Mouse (Mus musculus): ENCODE measurements around the gene Tenm4. TPM values are rescaled to one million over a fixed set of nuclear protein-coding genes. Genes with fewer than 3 reads are reported as not detected.

Tenm4 gene
- total and polyA plus RNA-seq, 3 experiments = 9.2 to 15.2 TPM; not detected in 1

DNA sequence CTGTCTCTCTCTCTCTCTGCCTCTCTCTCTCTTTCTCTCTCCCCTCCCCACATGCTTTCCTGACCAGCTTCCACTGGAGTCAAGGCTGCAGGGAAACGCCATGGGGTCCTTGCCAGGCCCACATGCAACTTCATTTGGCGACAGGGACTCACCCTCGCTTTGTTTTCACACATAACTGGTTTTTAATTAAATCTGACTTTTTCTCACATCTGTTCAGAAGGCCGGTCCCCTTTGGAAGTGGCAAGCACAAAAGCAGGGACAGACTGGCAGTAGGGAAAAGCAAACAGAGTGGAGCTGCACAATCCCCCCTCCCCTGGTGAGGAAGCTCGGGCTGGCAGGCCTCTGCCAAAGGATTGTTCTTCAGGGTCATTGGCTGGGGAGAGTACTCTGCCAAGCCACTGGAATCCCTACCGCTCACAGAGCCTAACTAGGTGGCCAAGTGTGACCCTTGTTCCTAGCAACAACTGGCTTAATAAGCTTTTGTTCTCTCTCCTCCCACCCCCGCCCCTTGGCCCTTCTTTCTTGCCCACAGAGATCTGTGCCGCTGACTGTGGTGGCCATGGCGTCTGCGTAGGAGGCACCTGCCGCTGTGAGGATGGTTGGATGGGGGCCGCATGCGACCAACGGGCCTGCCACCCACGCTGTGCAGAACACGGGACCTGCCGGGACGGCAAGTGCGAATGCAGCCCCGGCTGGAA lies 625.9 kb downstream of the Tenm4 start (continued):
- TF ChIP-seq BHLHE40 (IDR thresholded peaks at IDR 0.05; ENCODE audit: borderline replicate concordance, low read depth, low read length) = no peak

DNA sequence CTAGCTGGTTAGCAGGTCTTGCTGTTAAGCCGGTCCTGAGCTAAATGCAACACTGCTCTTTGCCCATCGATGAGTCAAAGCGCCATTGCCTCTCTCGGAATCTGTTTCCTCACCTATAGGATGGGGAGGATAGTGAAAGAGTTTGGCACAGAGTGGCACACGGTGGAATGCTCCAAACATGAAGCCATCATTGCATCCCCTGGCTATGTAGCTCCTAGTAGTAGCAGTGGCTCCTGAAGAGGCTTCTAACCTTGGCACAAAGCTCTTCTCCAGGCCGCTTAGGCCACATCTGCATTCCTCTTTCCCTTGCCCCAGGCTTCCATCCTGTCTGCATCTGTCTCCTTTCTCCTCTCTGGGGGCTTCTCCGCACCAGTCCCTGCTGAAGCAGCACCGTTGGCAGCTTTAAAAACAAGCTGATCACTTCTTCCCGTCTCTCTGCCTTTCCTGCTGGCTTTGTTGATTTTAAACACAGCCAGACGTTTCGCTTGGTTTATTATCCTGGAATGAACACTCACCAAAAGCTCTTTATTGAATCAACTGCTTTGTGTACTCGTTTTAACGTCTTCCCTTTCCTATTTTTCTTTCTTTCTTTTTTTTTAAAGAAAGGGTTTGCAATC lies 626.8 kb downstream of the Tenm4 start:
- no peaks in the 10 kb centered on the region for H3K9me3 ChIP-seq (replicated peaks; ENCODE audit: insufficient read depth, low read length)
- H3K79me2 ChIP-seq (ENCODE audit: control insufficient read depth, insufficient read depth, low read length, poor library complexity) = no peaks in the 10 kb centered on the region
- TF ChIP-seq MYB (IDR thresholded peaks at IDR 0.05; ENCODE audit: low read depth, low read length) (no peak), ZKSCAN1 (IDR thresholded peaks at IDR 0.05; ENCODE audit: low read depth, low read length) (no peak), MXI1 (IDR thresholded peaks at IDR 0.05; ENCODE audit: low read depth, low read length) (no peak), KAT2A (conservative IDR thresholded peaks at IDR 0.05; ENCODE audit: low read depth, low read length) (no peak), MEF2A (IDR thresholded peaks at IDR 0.05; ENCODE audit: extremely low read depth, insufficient replicate concordance, low read depth, low read length, poor library complexity, severe bottlenecking) (no peak), RAD21 (IDR thresholded peaks at IDR 0.05; ENCODE audit: low read depth, low read length) (no peak), CHD1 (IDR thresholded peaks at IDR 0.05; ENCODE audit: low read depth, low read length) (no peak), E2F4 (IDR thresholded peaks at IDR 0.05; ENCODE audit: borderline replicate concordance, low read depth, low read length) (no peak), SMC3 (IDR thresholded peaks at IDR 0.05; ENCODE audit: low read depth, low read length) (no peak), SIN3A (IDR thresholded peaks at IDR 0.05; ENCODE audit: low read length) (no peak), UBTF (IDR thresholded peaks at IDR 0.05; ENCODE audit: borderline replicate concordance, insufficient read depth, low read depth, low read length) (no peak), CTCF (IDR thresholded peaks at IDR 0.05 in 2 of 3, conservative IDR thresholded peaks at IDR 0.05 in 1 of 3; ENCODE audit: control insufficient read depth in 1 of 3, insufficient read depth in 1 of 3, low read depth in 2 of 3, low read length in 3 of 3, poor library complexity in 1 of 3, severe bottlenecking in 1 of 3) (no peak), POLR2A (IDR thresholded peaks at IDR 0.05; ENCODE audit: control insufficient read depth in 1 of 2, insufficient read depth in 1 of 2, low read depth in 1 of 2, low read length in 2 of 2, poor library complexity in 1 of 2) (no peak), POLR2AphosphoS2 (IDR thresholded peaks at IDR 0.05; ENCODE audit: low read length) (no peak), GATA1 (IDR thresholded peaks at IDR 0.05; ENCODE audit: low read depth, low read length) (no peak), MYC (IDR thresholded peaks at IDR 0.05; ENCODE audit: low read depth, low read length) (no peak), TAL1 (IDR thresholded peaks at IDR 0.05; ENCODE audit: low read length) (no peak), NELFE (IDR thresholded peaks at IDR 0.05; ENCODE audit: low read depth, low read length) (no peak), MAX (IDR thresholded peaks at IDR 0.05; ENCODE audit: low read length) (no peak), NRF1 (IDR thresholded peaks at IDR 0.05; ENCODE audit: insufficient read depth, low read depth, low read length, poor library complexity, severe bottlenecking) (no peak)
- H3K36me3 ChIP-seq (ENCODE audit: control insufficient read depth in 1 of 2, insufficient read depth in 2 of 2, low read length in 2 of 2) = no peaks in the 10 kb centered on the region; a peak in 1 of 4 replicates
- H3K27me3 ChIP-seq (ENCODE audit: control insufficient read depth in 1 of 2, insufficient read depth in 2 of 2, low read length in 2 of 2) = no peaks in the 10 kb centered on the region
- no peak overlapping the region for H3K27ac ChIP-seq (ENCODE audit: control insufficient read depth, low read depth, low read length)
- no peak overlapping the region for H3K9ac ChIP-seq (ENCODE audit: control insufficient read depth, low read depth, low read length, poor library complexity, severe bottlenecking)
- H3K4me1 ChIP-seq (ENCODE audit: control insufficient read depth in 1 of 2, insufficient read depth in 2 of 2, low read length in 2 of 2) = no peaks in the 10 kb centered on the region
- no peak for DNase-seq (ENCODE audit: low read depth, low spot score)
- no peak overlapping the region for H3K4me3 ChIP-seq (ENCODE audit: control insufficient read depth in 1 of 2, insufficient read depth in 1 of 2, low read depth in 2 of 2, low read length in 2 of 2)
